Mouse (Mus musculus) 3T3-L1 (cell line): ENCODE results near the gene Gm3238.
"Not testable (repeated sequence)": the region's sequence is repeated elsewhere in the genome, so short reads cannot be mapped to it uniquely, and the experiment has no call there.

Source experiments
- DNase-seq: peaks from one replicate; pipeline ENCODE4 v3.0.0-alpha.2; 2015; ENCODE audit warnings: low read depth, low spot score

Gm3238 gene

GRCm38 (mm10) chr10:77750686-77751085 is 20.4 kb downstream of the Gm3238 start:
- not testable (repeated sequence) for DNase-seq

DNA sequence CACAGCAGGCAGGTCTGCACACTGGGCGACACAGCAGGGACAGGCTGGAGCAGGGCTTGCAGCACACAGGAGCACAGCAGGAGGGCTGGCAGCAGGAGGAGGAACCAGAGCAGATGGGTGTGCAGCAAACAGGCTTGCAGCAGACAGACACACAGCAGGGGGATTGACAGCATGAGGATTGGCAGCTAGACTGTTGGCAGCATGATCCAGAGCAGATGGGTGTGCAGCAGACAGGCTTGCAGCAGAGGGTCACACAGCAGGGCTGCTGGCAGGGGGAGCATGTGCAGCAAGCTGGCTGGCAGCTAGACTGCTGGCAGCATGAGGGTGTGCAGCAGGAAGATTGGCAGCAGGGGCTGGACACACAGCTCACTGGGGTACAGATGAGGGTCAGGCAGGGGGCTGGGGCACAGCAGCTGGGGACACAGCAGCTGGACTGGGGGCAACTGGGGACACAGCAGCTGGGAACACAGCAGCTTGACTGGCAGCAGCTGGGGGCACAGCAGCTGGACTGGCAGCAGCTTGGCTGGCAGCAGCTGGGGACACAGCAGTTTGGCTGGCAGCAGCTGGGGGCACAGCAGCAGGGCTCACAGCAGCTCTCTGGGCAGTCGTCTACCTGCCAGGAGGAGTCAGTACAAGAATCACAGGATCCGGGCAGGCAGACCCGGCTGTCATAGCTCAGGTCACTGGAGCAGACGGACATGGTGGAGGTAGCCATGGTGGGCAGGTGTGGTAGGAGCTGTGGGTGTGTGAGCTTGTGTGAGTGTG is 29.0 kb downstream of the Gm3238 start, which contains the start of gene Gm18596:
Gene Gm18596 (minus strand): TSS at position 715 of the 765 bp plus-strand sequence.
- DNase-seq, result not testable (repeated sequence)

DNA sequence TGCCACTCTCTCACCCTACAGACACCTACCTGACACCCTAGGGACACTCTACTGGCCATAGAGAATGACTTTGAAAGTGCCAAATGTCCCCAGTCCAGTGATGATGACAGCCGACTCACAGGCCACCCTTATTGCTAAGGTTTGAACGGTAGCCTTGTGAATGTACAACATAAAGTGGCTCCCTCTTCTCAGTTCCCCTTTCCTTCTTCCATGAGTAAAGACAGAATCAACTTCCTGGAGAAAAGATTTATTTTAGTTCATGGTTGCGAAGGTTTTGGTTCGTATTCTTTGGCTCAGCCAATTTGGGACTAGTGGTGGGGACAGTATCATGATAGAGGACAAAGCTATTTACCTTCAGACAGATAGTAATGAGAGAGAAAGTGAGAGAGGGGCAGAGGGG is 32.2 kb downstream of the Gm3238 start:
- DNase-seq, result no peak

DNA sequence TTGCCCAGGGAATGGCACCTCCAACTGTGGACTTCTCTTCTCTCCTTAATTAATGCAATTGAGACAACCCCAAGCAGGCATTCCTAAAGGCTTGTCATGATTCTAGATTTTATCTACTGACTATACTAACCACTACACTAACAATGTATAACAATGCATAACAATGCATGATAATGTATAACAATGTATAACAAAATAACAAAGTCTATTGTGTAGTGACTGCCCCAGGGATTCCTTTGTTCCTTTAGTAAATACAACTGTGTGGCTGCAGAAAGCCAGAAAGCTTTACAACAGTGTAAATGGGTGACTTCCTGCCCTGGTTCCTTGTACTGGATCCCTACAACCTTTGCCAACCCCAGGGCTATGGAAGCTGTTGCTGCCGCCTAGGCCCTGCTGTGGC is 35.2 kb downstream of the Gm3238 start:
- no peak for DNase-seq

- DNase-seq, result peak; percentile 27
Observed at GRCm38 (mm10) chr10:77729241-77729640, 41.9 kb downstream of the Gm3238 start.

DNA sequence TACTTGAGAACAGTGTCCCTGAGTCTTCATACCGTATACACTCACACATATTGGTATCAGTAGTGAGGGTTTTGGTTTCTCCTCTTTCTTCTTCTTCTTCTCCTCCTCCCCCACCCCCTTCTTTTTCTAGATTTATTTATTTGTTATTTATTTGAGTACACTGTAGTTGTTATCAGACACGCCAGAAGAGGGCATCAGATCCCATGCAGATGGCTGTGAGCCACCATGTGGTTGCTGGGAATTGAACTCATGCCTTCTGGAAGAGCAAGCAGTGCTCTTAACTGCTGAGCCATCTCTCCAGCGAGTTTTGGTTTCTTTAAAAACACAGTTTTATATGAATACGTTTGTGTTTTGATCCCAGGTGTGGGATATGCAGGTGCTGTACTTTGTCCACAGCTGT is 42.8 kb downstream of the Gm3238 start:
- peak; percentile 28 for DNase-seq

DNA sequence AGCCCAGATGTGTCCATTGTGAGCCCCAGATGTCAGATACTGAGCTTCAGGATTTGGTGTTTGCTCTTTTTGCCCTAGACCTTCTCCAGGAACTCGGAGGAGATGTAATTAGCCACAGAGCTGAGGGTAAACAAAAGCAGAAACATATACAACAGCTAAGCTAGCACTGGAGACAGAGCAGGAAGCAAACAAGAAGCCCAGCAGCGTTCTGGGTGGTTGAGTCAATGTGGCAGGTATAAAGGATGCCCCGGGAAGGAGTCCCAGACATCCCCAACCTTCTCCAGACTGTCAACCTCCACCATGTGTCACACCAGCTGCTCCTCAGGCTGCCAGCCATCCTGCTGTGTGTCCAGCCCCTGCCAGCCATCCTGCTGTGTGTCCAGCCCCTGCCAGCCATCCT is 44.9 kb downstream of the Gm3238 start, which contains the start of gene Gm10100:
Gene Gm10100 (plus strand): TSS at position 301 of the 400 bp plus-strand sequence.
- no peak for DNase-seq

- DNase-seq, result no peak
Observed at GRCm38 (mm10) chr10:77724855-77725254, 46.3 kb downstream of the Gm3238 start.
